Comparison of ENCODE assay signal across 4 mouse cellular contexts in the genomic region with DNA sequence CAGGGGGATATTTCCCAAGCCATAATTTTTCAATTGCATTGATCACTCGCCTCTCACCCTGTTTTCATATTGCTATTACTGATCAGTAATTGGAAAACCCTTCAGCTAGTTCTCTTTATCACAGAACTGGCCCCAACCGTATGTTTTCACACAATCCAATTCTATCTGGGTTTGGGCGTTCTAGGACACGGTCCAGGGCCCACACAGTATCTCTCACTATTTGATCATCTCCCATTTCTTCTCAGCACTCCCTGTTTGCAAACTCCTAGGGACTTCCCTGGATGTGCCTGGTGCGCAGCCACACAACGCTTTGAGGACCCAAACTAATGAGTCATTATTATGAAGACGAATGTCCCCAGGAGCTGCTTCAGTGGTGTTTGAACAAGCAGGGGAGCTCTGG.
"Had no signal": no experiment of that assay in that cellular context is flagged by ENCODE, and none has a peak within 500 bp of the region (broad histone marks: within the 10 kb centered on the region; RNA-seq: fewer than 3 reads in every experiment).

No protein-coding gene starts in this region.

- H3K27me3 ChIP-seq: intestine, embryonic 15.5 days; limb, embryonic 12.5 days had no signal

- ATAC-seq: intestine, embryonic 15.5 days had no signal

- H3K4me1 ChIP-seq: intestine, embryonic 15.5 days; limb, embryonic 12.5 days had no signal

- H3K27ac ChIP-seq: intestine, embryonic 15.5 days; limb, embryonic 12.5 days; liver, embryonic 14.5 days had no signal

- H3K9ac ChIP-seq: intestine, embryonic 15.5 days; limb, embryonic 12.5 days; liver, embryonic 14.5 days had no signal

- H3K36me3 ChIP-seq: intestine, embryonic 15.5 days; limb, embryonic 12.5 days had no signal

- DNase-seq: thymus, adult 18-20 months had no signal

- H3K4me3 ChIP-seq: intestine, embryonic 15.5 days; limb, embryonic 12.5 days had no signal

- H3K4me2 ChIP-seq: intestine, embryonic 15.5 days; limb, embryonic 12.5 days had no signal

- H3K9me3 ChIP-seq: intestine, embryonic 15.5 days; limb, embryonic 12.5 days had no signal
